Mouse (Mus musculus): Measurements from ENCODE around the gene Prap1. TPM values are rescaled to one million over a fixed set of nuclear protein-coding genes. Genes with fewer than 3 reads are reported as not detected.
A peak's percentile ranks its signal among the peaks of the same experiment; 100 is the strongest.

Gene Prap1
- not detected in 2 replicates for polyA plus RNA-seq (2015; fragmentation: Nextera tagmentation; extraction: Ambion mirVana)

DNA sequence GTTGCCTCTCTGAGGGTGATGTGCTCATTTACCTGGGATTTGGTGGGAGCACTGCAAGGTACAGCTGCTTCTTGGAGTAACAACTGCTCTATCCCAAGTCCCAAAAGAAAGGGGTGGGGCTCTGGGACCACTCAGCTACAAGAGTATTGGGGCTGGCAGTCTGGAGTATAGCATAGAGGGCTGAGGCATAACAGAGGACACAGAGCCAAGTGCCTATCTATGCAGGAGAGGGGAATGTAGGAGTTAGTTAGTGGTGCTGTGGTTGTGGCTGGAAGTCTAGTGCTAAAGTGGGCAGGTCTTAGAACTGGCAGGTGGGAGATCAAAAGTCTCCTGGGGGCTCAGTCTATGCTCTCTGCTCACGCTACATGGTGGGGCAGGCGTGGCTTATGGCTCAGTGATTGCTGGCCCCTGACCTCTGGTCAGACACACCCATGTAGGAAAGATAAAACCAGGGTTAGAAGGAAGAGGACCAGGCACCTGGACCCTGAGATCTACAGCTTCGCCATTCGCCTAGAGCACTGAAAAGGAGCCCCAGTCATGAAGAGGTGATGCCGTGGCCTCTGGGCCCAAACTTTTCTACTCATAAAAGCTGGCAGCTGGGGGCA is at the start of gene Prap1:
TSS of gene Prap1 (plus strand) at position 472 of the 605 bp plus-strand sequence.
- Histone ChIP-seq H3K27ac (no peak within 1 kb of the TSS), H3K4me3 (replicated peaks) (no peak within 1 kb of the TSS), H3K27me3 (no peaks in the 10 kb centered on the region), H3K36me3 (no peaks in the 10 kb centered on the region), H3K4me1 (replicated peaks) (no peaks in the 10 kb centered on the region; the same call in 1 of the 2 replicates), H3K9me3 (replicated peaks) (no peaks in the 10 kb centered on the region), H3K9ac (no peak within 1 kb of the TSS), H3K4me2 (no peak within 1 kb of the TSS)
- 41% methylated on average over 5 of the region's 5 CpGs for WGBS (ENCODE audit: insufficient replicate concordance)
- ATAC-seq (ENCODE audit: low read depth): no peak
- no peak for DNase-seq

GRCm38 (mm10) chr7:140045546-140045945 is 47.6 kb upstream of the Prap1 start:
- H3K4me1 ChIP-seq (replicated peaks): peaks cover 22% of the 10 kb centered on the region
- ATAC-seq (ENCODE audit: low read depth): no peak
- no peak overlapping the region for H3K9ac ChIP-seq
- peaks cover 67% of the 10 kb centered on the region for H3K27me3 ChIP-seq
- DNase-seq: no peak
- no peak overlapping the region for H3K27ac ChIP-seq
- no peak overlapping the region for H3K4me2 ChIP-seq
- no peaks in the 10 kb centered on the region for H3K9me3 ChIP-seq (replicated peaks)
- no peak overlapping the region for H3K4me3 ChIP-seq (replicated peaks)
- WGBS (ENCODE audit: insufficient replicate concordance): 54% methylated on average over 4 of the region's 4 CpGs
- peaks cover 7% of the 10 kb centered on the region for H3K36me3 ChIP-seq

DNA sequence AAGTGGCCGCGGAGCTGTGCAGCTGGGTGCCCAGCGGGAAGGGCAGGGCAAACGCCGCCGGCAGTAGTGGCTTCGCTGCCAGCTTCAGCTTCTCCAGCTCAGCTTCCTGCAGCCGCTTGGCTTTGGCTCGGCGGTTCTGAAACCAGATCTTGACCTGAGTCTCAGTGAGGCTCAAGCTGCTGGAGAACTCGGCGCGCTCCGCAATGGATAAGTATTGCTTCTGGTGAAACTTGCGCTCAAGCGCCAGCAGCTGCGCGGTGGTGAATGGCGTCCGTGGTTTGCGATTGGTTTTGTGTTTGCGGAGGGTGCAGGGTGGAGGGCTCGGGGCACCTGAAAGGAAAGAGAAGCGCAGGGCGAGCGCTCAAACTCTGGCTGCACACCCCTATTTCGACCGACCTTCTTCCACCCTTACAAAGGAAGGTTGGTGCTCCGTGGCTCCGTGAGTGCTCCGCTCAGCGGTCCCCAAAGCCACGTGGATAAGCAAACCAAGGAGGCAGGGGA is 45.3 kb upstream of the Prap1 start:
- Histone ChIP-seq H3K27ac (no peak overlapping the region), H3K4me1 (replicated peaks) (peaks cover 16% of the 10 kb centered on the region), H3K9me3 (replicated peaks) (no peaks in the 10 kb centered on the region), H3K9ac (no peak overlapping the region), H3K36me3 (no peaks in the 10 kb centered on the region), H3K4me3 (replicated peaks) (peak overlapping the region; percentile 7), H3K4me2 (peak overlapping the region; percentile 62), H3K27me3 (peaks cover 90% of the 10 kb centered on the region)
- ATAC-seq (ENCODE audit: low read depth): no peak
- DNase-seq: no peak
- 2% methylated on average over 33 of the region's 33 CpGs for WGBS (ENCODE audit: insufficient replicate concordance)

- Histone ChIP-seq H3K9me3 (replicated peaks) (no peaks in the 10 kb centered on the region), H3K36me3 (no peaks in the 10 kb centered on the region), H3K4me3 (replicated peaks) (peak within 1 kb of the TSS; percentile 45), H3K4me2 (peak within 1 kb of the TSS; percentile 62), H3K4me1 (replicated peaks) (peaks cover 14% of the 10 kb centered on the region), H3K9ac (no peak within 1 kb of the TSS), H3K27me3 (peaks cover 96% of the 10 kb centered on the region), H3K27ac (no peak within 1 kb of the TSS)
- DNase-seq: no peak
- peak; percentile 15; the same call in 1 of the 2 replicates for ATAC-seq (ENCODE audit: low read depth)
- 2% methylated on average over 56 of the region's 56 CpGs for WGBS (ENCODE audit: insufficient replicate concordance)
Observed at GRCm38 (mm10) chr7:140048361-140049114, 44.7 kb upstream of the Prap1 start, which contains the start of gene Msx3. Gene Msx3 (minus strand): TSS chr7:140049089.

DNA sequence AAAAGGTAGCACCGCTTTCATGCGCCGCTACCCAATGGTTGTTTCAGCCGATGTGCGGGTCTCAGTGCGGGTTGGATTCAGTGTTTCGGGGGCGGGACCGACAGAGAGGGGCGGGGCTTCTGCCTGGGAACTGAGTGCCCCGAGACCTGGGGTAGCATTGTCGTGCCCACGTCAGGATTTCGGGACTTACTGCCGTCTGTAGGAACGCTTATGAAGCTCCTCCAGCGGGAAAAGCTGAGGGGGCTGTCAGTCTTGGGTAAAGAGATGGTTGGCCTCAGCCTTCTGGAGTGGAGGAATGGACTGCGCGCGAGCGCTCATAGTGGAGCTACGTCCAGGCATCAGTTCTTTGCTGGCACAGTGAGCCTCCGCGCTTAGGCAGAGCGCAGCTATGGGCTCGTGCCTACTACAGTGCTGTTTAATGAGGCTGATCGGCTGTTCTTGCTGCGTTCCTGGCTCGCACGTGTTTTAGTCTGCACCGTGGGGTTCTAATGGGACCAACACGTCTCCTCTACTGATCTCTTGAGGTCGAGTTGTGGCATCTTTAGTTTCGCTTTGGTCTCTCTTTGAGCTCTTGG is 44.0 kb upstream of the Prap1 start:
- no peak overlapping the region for H3K27ac ChIP-seq
- no peak for ATAC-seq (ENCODE audit: low read depth)

DNA sequence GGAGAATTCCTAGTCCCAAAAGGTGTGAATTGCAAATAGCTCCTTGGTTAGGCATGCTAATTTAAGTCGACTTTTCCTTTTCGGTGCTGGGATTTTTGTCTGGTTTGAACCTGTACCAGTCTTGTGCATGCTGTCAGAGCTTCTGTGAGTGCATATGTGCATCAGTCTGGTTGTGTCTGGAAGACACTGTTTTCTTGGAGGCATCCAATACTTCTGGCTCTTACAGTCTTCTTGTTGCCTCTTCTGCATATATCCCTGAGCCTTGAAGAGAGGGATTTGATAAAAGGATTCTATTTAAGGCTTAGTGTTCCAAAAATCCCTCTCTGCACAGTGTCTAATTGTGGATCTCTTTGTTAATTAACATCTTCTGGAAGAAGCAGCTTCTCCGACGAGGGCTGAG is 39.1 kb upstream of the Prap1 start:
- no peaks in the 10 kb centered on the region for H3K36me3 ChIP-seq
- no peaks in the 10 kb centered on the region for H3K9me3 ChIP-seq (replicated peaks)
- H3K4me3 ChIP-seq (replicated peaks): no peak overlapping the region
- no peak overlapping the region for H3K27ac ChIP-seq
- H3K4me1 ChIP-seq (replicated peaks): peaks cover 2% of the 10 kb centered on the region
- WGBS (ENCODE audit: insufficient replicate concordance): 63% methylated on average over 4 of the region's 4 CpGs
- DNase-seq (no peak), ATAC-seq (ENCODE audit: low read depth) (no peak)
- H3K9ac ChIP-seq: no peak overlapping the region
- H3K4me2 ChIP-seq: no peak overlapping the region
- peaks cover 99% of the 10 kb centered on the region for H3K27me3 ChIP-seq

More for the DNA sequence above, 44.0 kb upstream of the Prap1 start:
- peaks cover 99% of the 10 kb centered on the region for H3K27me3 ChIP-seq
- no peaks in the 10 kb centered on the region for H3K9me3 ChIP-seq (replicated peaks)
- DNase-seq: no peak
- H3K4me1 ChIP-seq (replicated peaks): peaks cover 14% of the 10 kb centered on the region
- H3K9ac ChIP-seq: no peak overlapping the region
- 3% methylated on average over 34 of the region's 34 CpGs for WGBS (ENCODE audit: insufficient replicate concordance)
- H3K4me2 ChIP-seq: peak overlapping the region; percentile 62
- H3K36me3 ChIP-seq: no peaks in the 10 kb centered on the region
- H3K4me3 ChIP-seq (replicated peaks): peak overlapping the region; percentile 45

DNA sequence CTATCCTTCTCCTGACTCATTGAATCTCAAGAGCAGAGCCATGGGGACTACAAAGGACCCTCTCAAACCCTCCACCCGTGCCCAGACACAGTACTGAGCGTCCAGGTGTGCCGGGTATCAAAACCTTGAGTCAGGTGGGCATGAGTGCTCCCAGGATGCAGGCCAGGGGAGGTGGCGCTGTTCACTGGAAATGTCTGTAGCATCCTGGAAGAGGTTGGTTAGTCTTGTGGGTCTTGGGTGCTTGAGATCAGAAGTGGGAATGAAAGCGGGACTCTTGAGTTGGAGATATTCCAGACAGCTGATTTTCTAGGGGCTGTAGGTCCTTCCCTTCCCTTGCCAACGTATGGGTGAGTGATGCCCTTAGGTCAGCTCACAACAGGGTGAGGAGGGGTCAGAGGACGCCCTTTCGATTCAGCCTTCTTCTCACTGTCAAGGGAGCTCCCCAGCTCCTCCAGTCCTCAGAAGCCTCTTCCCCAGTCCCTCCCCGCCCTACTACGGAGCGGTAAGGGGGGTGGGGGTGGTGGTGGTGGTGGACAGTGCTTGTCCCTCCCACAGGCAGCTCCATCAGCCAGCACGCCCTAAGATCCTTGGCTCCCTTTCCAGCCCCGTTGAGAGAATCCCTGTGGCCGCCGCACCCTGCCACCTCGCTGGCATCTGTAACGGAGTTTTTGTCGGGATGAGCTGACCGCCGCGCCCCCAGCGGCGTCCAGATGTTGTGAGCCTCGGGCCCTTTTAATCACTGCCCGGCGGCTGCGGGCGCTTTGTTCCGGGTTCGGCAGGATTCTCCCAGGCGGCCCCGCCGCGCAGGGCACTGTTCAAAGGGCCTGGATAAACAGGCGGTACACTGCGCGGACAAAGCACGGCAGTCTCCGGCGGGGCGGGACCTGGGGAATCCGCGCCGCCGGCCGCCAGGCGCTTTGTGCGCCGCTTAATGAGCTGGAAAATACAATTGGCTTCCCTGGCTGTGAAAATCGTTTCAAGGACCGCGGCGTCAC is 35.5 kb upstream of the Prap1 start:
- Histone ChIP-seq H3K9me3 (replicated peaks) (no peaks in the 10 kb centered on the region), H3K27me3 (peaks cover 99% of the 10 kb centered on the region), H3K4me3 (replicated peaks) (peak overlapping the region; percentile 32), H3K36me3 (no peaks in the 10 kb centered on the region), H3K9ac (no peak overlapping the region), H3K4me2 (peak overlapping the region; percentile 45), H3K4me1 (replicated peaks) (peaks cover 7% of the 10 kb centered on the region), H3K27ac (no peak overlapping the region)
- no peak for ATAC-seq (ENCODE audit: low read depth)
- no peak for DNase-seq
- WGBS (ENCODE audit: insufficient replicate concordance): 4% methylated on average over 53 of the region's 53 CpGs

DNA sequence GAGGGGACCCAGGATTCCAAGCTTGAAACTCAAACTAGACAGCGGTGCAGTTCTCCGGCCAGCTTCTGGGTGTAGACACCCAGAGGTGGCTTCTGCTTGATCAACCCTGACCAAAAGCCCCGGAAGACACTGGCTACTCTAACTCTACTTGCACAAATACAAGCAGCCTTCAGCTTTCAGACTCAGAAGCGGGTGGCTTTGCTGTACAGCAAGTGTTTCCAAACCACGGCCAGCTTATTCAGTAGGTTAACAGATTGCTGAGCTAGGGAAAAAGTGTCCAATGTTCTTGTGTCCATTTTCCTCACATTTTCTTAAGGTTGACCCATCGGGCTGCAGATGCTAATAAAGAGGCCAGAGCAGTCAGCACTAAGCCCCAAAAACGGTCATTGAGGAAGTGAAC is 34.7 kb upstream of the Prap1 start:
- 26% methylated on average over 7 of the region's 7 CpGs for WGBS (ENCODE audit: insufficient replicate concordance)
- peaks cover 7% of the 10 kb centered on the region for H3K4me1 ChIP-seq (replicated peaks)
- H3K9ac ChIP-seq: no peak overlapping the region
- H3K27me3 ChIP-seq: peaks cover 98% of the 10 kb centered on the region
- H3K4me2 ChIP-seq: peak overlapping the region; percentile 45
- no peak overlapping the region for H3K27ac ChIP-seq
- H3K4me3 ChIP-seq (replicated peaks): 0 out of 2 replicates have a peak overlapping the region, but pooled peaks have one; percentile 32
- no peak for ATAC-seq (ENCODE audit: low read depth)
- no peaks in the 10 kb centered on the region for H3K36me3 ChIP-seq
- DNase-seq: no peak
- H3K9me3 ChIP-seq (replicated peaks): no peaks in the 10 kb centered on the region

GRCm38 (mm10) chr7:140059601-140060000 is 33.6 kb upstream of the Prap1 start:
- ATAC-seq (ENCODE audit: low read depth) (no peak), DNase-seq (no peak)
- 24% methylated on average over 4 of the region's 4 CpGs for WGBS (ENCODE audit: insufficient replicate concordance)
- Histone ChIP-seq H3K4me3 (replicated peaks) (no peak overlapping the region), H3K36me3 (no peaks in the 10 kb centered on the region), H3K27ac (no peak overlapping the region), H3K27me3 (peaks cover 98% of the 10 kb centered on the region), H3K4me2 (no peak overlapping the region), H3K4me1 (replicated peaks) (peaks cover 7% of the 10 kb centered on the region), H3K9ac (no peak overlapping the region), H3K9me3 (replicated peaks) (no peaks in the 10 kb centered on the region)

GRCm38 (mm10) chr7:140060936-140061831 is 32.0 kb upstream of the Prap1 start:
- no peak for ATAC-seq (ENCODE audit: low read depth)
- H3K27ac ChIP-seq: no peak overlapping the region
- H3K4me1 ChIP-seq (replicated peaks): peaks cover 7% of the 10 kb centered on the region
- H3K27me3 ChIP-seq: peaks cover 97% of the 10 kb centered on the region
- H3K4me3 ChIP-seq (replicated peaks): peak overlapping the region; percentile 26
- H3K9me3 ChIP-seq (replicated peaks): no peaks in the 10 kb centered on the region
- H3K36me3 ChIP-seq: no peaks in the 10 kb centered on the region
- WGBS (ENCODE audit: insufficient replicate concordance): 2% methylated on average over 47 of the region's 47 CpGs
- DNase-seq: no peak
- peak overlapping the region; percentile 47 for H3K4me2 ChIP-seq
- no peak overlapping the region for H3K9ac ChIP-seq

All from liver, embryonic 13.5 days (tissue).